Comparison of ENCODE assay signal across 8 mouse cellular contexts in the genomic region with DNA sequence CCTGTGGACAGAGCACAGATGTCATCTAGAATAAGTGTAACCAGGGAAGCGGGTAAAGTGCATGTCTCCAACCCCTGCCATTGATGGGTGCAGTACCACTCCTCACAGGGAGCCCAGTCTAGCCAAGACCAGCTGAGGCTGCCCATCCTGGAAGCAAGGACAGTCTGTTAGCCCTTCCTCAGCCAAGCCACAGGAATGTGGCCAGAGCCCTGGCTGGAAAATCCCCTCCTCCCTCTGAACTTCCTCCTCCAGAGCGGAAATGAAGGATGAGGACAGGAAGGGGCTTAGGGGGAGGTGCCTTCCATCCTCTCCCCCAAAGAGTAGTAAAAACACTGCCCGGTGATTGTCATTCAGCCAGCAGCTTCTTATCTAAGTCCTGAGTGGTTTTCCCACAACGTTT.
DNase-seq lines count a peak whose midpoint lies in the region; ATAC-seq and TF ChIP-seq lines count a peak whose summit lies in the region.

No protein-coding gene starts in this region.

- DNase-seq in midbrain, postnatal 0 days (ENCODE audit: low spot score): no peak
- DNase-seq in midbrain, embryonic 11.5 days (ENCODE audit: low spot score, missing footprints): no peak
- no peak for DNase-seq in heart, embryonic 10.5 days (ENCODE audit: low spot score)
- DNase-seq in kidney, postnatal 25 days: peak; percentile 66 to 84
- no peak for DNase-seq in frontal cortex, postnatal 10 days (ENCODE audit: low spot score in 2 of 2)
- no peak for DNase-seq in B cell, adult 2 months
- no peak for DNase-seq in right cerebral cortex, postnatal 4 days

- TF ChIP-seq CTCF in midbrain, postnatal 0 days (IDR thresholded peaks at IDR 0.05): no peak
- no peak for TF ChIP-seq CTCF in small intestine, adult 2 months (IDR thresholded peaks at IDR 0.05; ENCODE audit: extremely low read depth, insufficient read length, insufficient replicate concordance, low read depth, low read length)

- no peaks in the 10 kb centered on the region for H3K27me3 ChIP-seq in midbrain, postnatal 0 days (ENCODE audit: insufficient read depth, low read length)
- H3K27me3 ChIP-seq in midbrain, embryonic 11.5 days (ENCODE audit: control insufficient read depth, insufficient read depth, low read length): no peaks in the 10 kb centered on the region
- H3K27me3 ChIP-seq in heart, embryonic 10.5 days (ENCODE audit: insufficient read depth, poor library complexity, severe bottlenecking): peaks cover 64% of the 10 kb centered on the region
- no peaks in the 10 kb centered on the region for H3K27me3 ChIP-seq in small intestine, adult 2 months (ENCODE audit: control insufficient read depth, insufficient read depth, low read length)

- H3K36me3 ChIP-seq in midbrain, postnatal 0 days (ENCODE audit: insufficient read depth, low read length): no peaks in the 10 kb centered on the region
- no peaks in the 10 kb centered on the region for H3K36me3 ChIP-seq in midbrain, embryonic 11.5 days (ENCODE audit: control insufficient read depth, insufficient read depth, low read length)
- no peaks in the 10 kb centered on the region for H3K36me3 ChIP-seq in heart, embryonic 10.5 days
- peaks cover 34% of the 10 kb centered on the region for H3K36me3 ChIP-seq in small intestine, adult 2 months (ENCODE audit: control insufficient read depth, insufficient read depth, low read length)

- no peak overlapping the region for H3K27ac ChIP-seq in midbrain, postnatal 0 days (ENCODE audit: low read depth, low read length)
- no peak overlapping the region for H3K27ac ChIP-seq in midbrain, embryonic 11.5 days (ENCODE audit: low read depth, low read length)
- peak overlapping the region; percentile 79 for H3K27ac ChIP-seq in heart, embryonic 10.5 days
- H3K27ac ChIP-seq in small intestine, adult 2 months (ENCODE audit: insufficient read depth, low read depth, low read length): peak overlapping the region; percentile 98

- no peak overlapping the region for H3K9ac ChIP-seq in midbrain, postnatal 0 days (replicated peaks; ENCODE audit: low read length, poor library complexity, severe bottlenecking)
- no peak overlapping the region for H3K9ac ChIP-seq in midbrain, embryonic 11.5 days (ENCODE audit: low read length)

- TF ChIP-seq POLR2A in small intestine, adult 2 months (IDR thresholded peaks at IDR 0.05; ENCODE audit: low read depth, low read length): no peak

- no peak overlapping the region for H3K4me3 ChIP-seq in midbrain, postnatal 0 days (ENCODE audit: low read depth, low read length)
- no peak overlapping the region for H3K4me3 ChIP-seq in midbrain, embryonic 11.5 days (ENCODE audit: low read depth, low read length)
- no peak overlapping the region for H3K4me3 ChIP-seq in heart, embryonic 10.5 days
- H3K4me3 ChIP-seq in small intestine, adult 2 months (ENCODE audit: low read depth, low read length): no peak overlapping the region

- H3K9me3 ChIP-seq in midbrain, postnatal 0 days (ENCODE audit: low read length): no peaks in the 10 kb centered on the region
- H3K9me3 ChIP-seq in midbrain, embryonic 11.5 days (ENCODE audit: control insufficient read depth, low read length): no peaks in the 10 kb centered on the region
- H3K9me3 ChIP-seq in heart, embryonic 10.5 days: no peaks in the 10 kb centered on the region

- 0 out of 2 replicates have a peak, but pooled peaks have one; percentile 31 for ATAC-seq in midbrain, postnatal 0 days (ENCODE audit: low FRiP score)
- no peak for ATAC-seq in midbrain, embryonic 11.5 days (ENCODE audit: low FRiP score)

- no peak overlapping the region for H3K4me2 ChIP-seq in midbrain, postnatal 0 days (ENCODE audit: low read depth, low read length, poor library complexity, severe bottlenecking)
- H3K4me2 ChIP-seq in midbrain, embryonic 11.5 days: no peak overlapping the region

- 58% methylated on average over 4 of the region's 4 CpGs for WGBS in midbrain, postnatal 0 days
- WGBS in midbrain, embryonic 11.5 days: 67% methylated on average over 4 of the region's 4 CpGs
- 28% methylated on average over 4 of the region's 4 CpGs for WGBS in heart, embryonic 10.5 days
- WGBS in small intestine, adult 2 months: 40% methylated on average over 4 of the region's 4 CpGs

- H3K4me1 ChIP-seq in midbrain, postnatal 0 days (ENCODE audit: insufficient read depth, low read length): no peaks in the 10 kb centered on the region
- no peaks in the 10 kb centered on the region for H3K4me1 ChIP-seq in midbrain, embryonic 11.5 days (ENCODE audit: control insufficient read depth, insufficient read depth, low read length)
- H3K4me1 ChIP-seq in heart, embryonic 10.5 days: peaks cover 69% of the 10 kb centered on the region
- H3K4me1 ChIP-seq in small intestine, adult 2 months (ENCODE audit: control insufficient read depth, insufficient read depth, insufficient read length, low read length): peaks cover 76% of the 10 kb centered on the region

Comparison
In these comparisons a context has a peak if more than half of its experiments do, and no peak if none do; other contexts are left out.
1. DNase-seq: peak in kidney, postnatal 25 days (2 of 2); none in midbrain, postnatal 0 days (single experiment), midbrain, embryonic 11.5 days (single experiment), heart, embryonic 10.5 days (single experiment), frontal cortex, postnatal 10 days (0 of 2), B cell, adult 2 months (0 of 2) and right cerebral cortex, postnatal 4 days (single experiment).
2. H3K27ac ChIP-seq: peak in heart, embryonic 10.5 days (single experiment) and small intestine, adult 2 months (single experiment); none in midbrain, postnatal 0 days (single experiment) and midbrain, embryonic 11.5 days (single experiment).